Mouse (Mus musculus): Measurements from ENCODE around the gene Eif4enif1. TPM values are rescaled to one million over a fixed set of nuclear protein-coding genes. Genes with fewer than 3 reads are reported as not detected.

Gene Eif4enif1
- total and polyA plus RNA-seq, 3 experiments = 54.5 to 127 (median 60.8) TPM

- TF ChIP-seq TCF12 (IDR thresholded peaks at IDR 0.05; ENCODE audit: low read depth, low read length) = peak; percentile 98
- TF ChIP-seq MAX (IDR thresholded peaks at IDR 0.05; ENCODE audit: low read length) = peak; percentile 82
- TF ChIP-seq EP300 (IDR thresholded peaks at IDR 0.05; ENCODE audit: low read length) = no peak
- TF ChIP-seq MEF2A (IDR thresholded peaks at IDR 0.05; ENCODE audit: borderline replicate concordance, low read depth, low read length) = peak; percentile 67
- peak; percentile 99 for TF ChIP-seq POLR2A (IDR thresholded peaks at IDR 0.05; ENCODE audit: low read depth, low read length)
- no peak for TF ChIP-seq RAD21 (IDR thresholded peaks at IDR 0.05; ENCODE audit: low read depth, low read length)
- TF ChIP-seq HCFC1 (IDR thresholded peaks at IDR 0.05; ENCODE audit: low read depth, low read length) = peak; percentile 86
- TF ChIP-seq ZC3H11A (IDR thresholded peaks at IDR 0.05; ENCODE audit: low read depth, low read length) = no peak
- TF ChIP-seq NRF1 (IDR thresholded peaks at IDR 0.05; ENCODE audit: low read depth, low read length) = peak; percentile 97
- peak; percentile 97 for TF ChIP-seq POLR2AphosphoS2 (IDR thresholded peaks at IDR 0.05; ENCODE audit: low read depth, low read length)
- TF ChIP-seq USF2 (conservative IDR thresholded peaks at IDR 0.05; ENCODE audit: low read depth, low read length) = no peak
Observed at GRCm38 (mm10) chr11:3266079-3266685, 64.0 kb downstream of the Eif4enif1 start, which contains the start of gene Drg1 (continued).

- peaks cover 34% of the 10 kb centered on the region for H3K79me2 ChIP-seq (replicated peaks; ENCODE audit: control insufficient read depth, extremely low read depth, insufficient read depth, poor library complexity, severe bottlenecking)
- dilution Hi-C loops (cut with MboI; ENCODE audit: extremely low pct_ligation_motif_present, extremely low pct_unique_long_range_greater_than_20kb, low sequenced_read_pairs) (no loop called here), in situ Hi-C loops (cut with MboI; ENCODE audit: low pct_ligation_motif_present, low pct_unique_long_range_greater_than_20kb, low sequenced_read_pairs) (no loop called here)
- TF ChIP-seq ZNF384 (IDR thresholded peaks at IDR 0.05; ENCODE audit: low read depth, low read length) (peak; percentile 94), JUN (IDR thresholded peaks at IDR 0.05; ENCODE audit: insufficient read depth, low read depth, low read length) (no peak), CTCF (conservative IDR thresholded peaks at IDR 0.05 in 1 of 2, IDR thresholded peaks at IDR 0.05 in 1 of 2; ENCODE audit: low read depth in 2 of 2, low read length in 2 of 2) (0 out of 4 replicates have a peak, but pooled peaks of 1 of the 2 experiments have one; percentile 9)
- peak overlapping the region; percentile 84 for H3K4me2 ChIP-seq (ENCODE audit: insufficient read depth, low read depth, poor library complexity, severe bottlenecking)
- H3K36me3 ChIP-seq (replicated peaks in 1 of 2; ENCODE audit: control insufficient read depth in 1 of 2, insufficient read depth in 1 of 2, low read length in 1 of 2) = peaks cover 11 to 25% of the 10 kb centered on the region in 2 experiments
- H3K4me1 ChIP-seq (ENCODE audit: control insufficient read depth in 1 of 2, insufficient read depth in 2 of 2) = peaks cover 0 to 30% of the 10 kb centered on the region in 2 experiments; a peak in 2 of 4 replicates
- DNase-seq (ENCODE audit: extremely low read depth) = no peak
- peaks cover 3% of the 10 kb centered on the region for H3K27me3 ChIP-seq (replicated peaks)
- no peaks in the 10 kb centered on the region for H3K9me3 ChIP-seq (replicated peaks; ENCODE audit: low read length)
- H3K4me3 ChIP-seq (replicated peaks in 1 of 3; ENCODE audit: low read depth in 2 of 3, low read length in 2 of 3, poor library complexity in 1 of 3) = peak overlapping the region in 2 of 3 experiments; percentile 92 to 96
- H3K27ac ChIP-seq (ENCODE audit: insufficient read depth, low read depth) = no peak overlapping the region
- H3K9ac ChIP-seq (ENCODE audit: insufficient read depth, low read depth) = peak overlapping the region; percentile 87; the same call in 1 of the 2 replicates
Observed at GRCm38 (mm10) chr11:3267133-3267532, 64.9 kb downstream of the Eif4enif1 start.

- dilution Hi-C loops (cut with MboI; ENCODE audit: extremely low pct_ligation_motif_present, extremely low pct_unique_long_range_greater_than_20kb, low sequenced_read_pairs) (no loop called here), in situ Hi-C loops (cut with MboI; ENCODE audit: low pct_ligation_motif_present, low pct_unique_long_range_greater_than_20kb, low sequenced_read_pairs) (no loop called here)
- Histone ChIP-seq H3K27me3 (replicated peaks) (peaks cover 3% of the 10 kb centered on the region), H3K4me3 (replicated peaks in 1 of 3; ENCODE audit: low read depth in 2 of 3, low read length in 2 of 3, poor library complexity in 1 of 3) (no peak overlapping the region), H3K79me2 (replicated peaks; ENCODE audit: control insufficient read depth, extremely low read depth, insufficient read depth, poor library complexity, severe bottlenecking) (peaks cover 18% of the 10 kb centered on the region), H3K9ac (ENCODE audit: insufficient read depth, low read depth) (no peak overlapping the region), H3K4me1 (ENCODE audit: control insufficient read depth in 1 of 2, insufficient read depth in 2 of 2) (peaks cover 0 to 16% of the 10 kb centered on the region in 2 experiments; a peak in 2 of 4 replicates), H3K9me3 (replicated peaks; ENCODE audit: low read length) (no peaks in the 10 kb centered on the region), H3K36me3 (replicated peaks in 1 of 2; ENCODE audit: control insufficient read depth in 1 of 2, insufficient read depth in 1 of 2, low read length in 1 of 2) (peaks cover 0 to 4% of the 10 kb centered on the region in 2 experiments), H3K4me2 (ENCODE audit: insufficient read depth, low read depth, poor library complexity, severe bottlenecking) (no peak overlapping the region), H3K27ac (ENCODE audit: insufficient read depth, low read depth) (no peak overlapping the region)
- TF ChIP-seq IRF4 (IDR thresholded peaks at IDR 0.05; ENCODE audit: low read depth, low read length) (no peak), MYC (IDR thresholded peaks at IDR 0.05; ENCODE audit: low read depth, low read length) (no peak), ELF1 (IDR thresholded peaks at IDR 0.05; ENCODE audit: low read depth, low read length) (no peak), E2F4 (IDR thresholded peaks at IDR 0.05; ENCODE audit: insufficient replicate concordance, low read depth, low read length) (no peak), USF1 (IDR thresholded peaks at IDR 0.05; ENCODE audit: low read depth, low read length) (no peak)
- DNase-seq (ENCODE audit: extremely low read depth) = no peak
Observed at GRCm38 (mm10) chr11:3269241-3269640, 67.0 kb downstream of the Eif4enif1 start.

All from CH12.LX (cell line).